Mouse (Mus musculus) testis, adult 2 months (tissue): ENCODE measurements around the gene Mms19. TPM values are rescaled to one million over a fixed set of nuclear protein-coding genes. Genes with fewer than 3 reads are reported as not detected.

Experiments
- H3K27ac ChIP-seq: fragments of 200-500 bp; 2 replicates; pipeline ENCODE4 v1.5.1; 2012; ENCODE audit warnings: low read depth, low read length; ENCODE audit not compliant: control insufficient read depth, insufficient read depth
- H3K27me3 ChIP-seq: fragments of 200-500 bp; 2 replicates; pipeline ENCODE4 v1.6.1; 2012; ENCODE audit warnings: mild to moderate bottlenecking, low read length, moderate library complexity; ENCODE audit not compliant: control insufficient read depth, insufficient read depth
- H3K36me3 ChIP-seq: fragments of 200-500 bp; 2 replicates; pipeline ENCODE4 v1.6.1; 2012; ENCODE audit warnings: mild to moderate bottlenecking, low read length; ENCODE audit not compliant: control insufficient read depth, insufficient read depth
- H3K4me1 ChIP-seq: fragments of 200-500 bp; 2 replicates; pipeline ENCODE4 v1.6.1; 2012; ENCODE audit warnings: low read length; ENCODE audit not compliant: control insufficient read depth, insufficient read depth
- H3K4me3 ChIP-seq: fragments of 200-500 bp; 2 replicates; pipeline ENCODE4 v1.5.1; 2012; ENCODE audit warnings: low read depth, mild to moderate bottlenecking, low read length, moderate library complexity, mixed read lengths; ENCODE audit not compliant: control insufficient read depth
- CTCF ChIP-seq: fragments of 200-500 bp; IDR thresholded peaks from 2 replicates; pipeline ENCODE4 v1.5.1; 2012; ENCODE audit warnings: low read depth, mild to moderate bottlenecking, inconsistent platforms, low read length, moderate library complexity; ENCODE audit not compliant: control insufficient read depth, insufficient read depth, insufficient replicate concordance
- POLR2A ChIP-seq: fragments of 200-500 bp; IDR thresholded peaks from 2 replicates; pipeline ENCODE4 v1.6.1; 2012; ENCODE audit warnings: low read depth, mild to moderate bottlenecking, inconsistent platforms, low read length, moderate library complexity; ENCODE audit not compliant: control insufficient read depth
- polyA plus RNA-seq: library from polyadenylated mRNA; depleted of rRNA; stranded (reverse); fragments of >200 nt; gene quantifications from 2 replicates; pipeline ENCODE4 v1.2.3, GENCODE M21; 2012

Mms19 gene
- polyA plus RNA-seq, 1 experiment, result 46.5 TPM

GRCm38 (mm10) chr19:42016251-42016650 is 35.3 kb upstream of the Mms19 start:
- H3K36me3 ChIP-seq, result no peaks in the 10 kb centered on the region; the same call in 1 of the 2 replicates
- no peak overlapping the region for H3K27ac ChIP-seq
- no peak overlapping the region for H3K4me3 ChIP-seq
- no peaks in the 10 kb centered on the region for H3K27me3 ChIP-seq
- TF ChIP-seq CTCF (no peak), POLR2A (no peak)
- H3K4me1 ChIP-seq, result peaks cover 1% of the 10 kb centered on the region

GRCm38 (mm10) chr19:42015001-42015400 is 34.0 kb upstream of the Mms19 start:
- H3K4me1 ChIP-seq, result no peaks in the 10 kb centered on the region; the same call in 1 of the 2 replicates
- TF ChIP-seq POLR2A (no peak), CTCF (no peak)

GRCm38 (mm10) chr19:42014231-42014825 is 33.4 kb upstream of the Mms19 start:
- Histone ChIP-seq H3K36me3 (no peaks in the 10 kb centered on the region; the same call in 1 of the 2 replicates), H3K27ac (no peak overlapping the region), H3K4me1 (no peaks in the 10 kb centered on the region; the same call in 1 of the 2 replicates), H3K4me3 (no peak overlapping the region), H3K27me3 (no peaks in the 10 kb centered on the region)
- TF ChIP-seq POLR2A (no peak), CTCF (no peak)

More at GRCm38 (mm10) chr19:42015001-42015400, 34.0 kb upstream of the Mms19 start:
- Histone ChIP-seq H3K27ac (no peak overlapping the region), H3K4me3 (no peak overlapping the region), H3K27me3 (no peaks in the 10 kb centered on the region), H3K36me3 (no peaks in the 10 kb centered on the region)

- TF ChIP-seq CTCF (no peak), POLR2A (no peak)
- H3K4me3 ChIP-seq, result no peak overlapping the region
- no peaks in the 10 kb centered on the region; the same call in 1 of the 2 replicates for H3K36me3 ChIP-seq
- no peaks in the 10 kb centered on the region for H3K27me3 ChIP-seq
- peaks cover 2% of the 10 kb centered on the region; the same call in 1 of the 2 replicates for H3K4me1 ChIP-seq
- no peak overlapping the region for H3K27ac ChIP-seq
Observed at GRCm38 (mm10) chr19:42011123-42011522, 30.2 kb upstream of the Mms19 start.

GRCm38 (mm10) chr19:42010436-42010835 is 29.5 kb upstream of the Mms19 start:
- no peaks in the 10 kb centered on the region; the same call in 1 of the 2 replicates for H3K36me3 ChIP-seq
- H3K4me3 ChIP-seq, result no peak overlapping the region
- H3K27me3 ChIP-seq, result no peaks in the 10 kb centered on the region
- TF ChIP-seq POLR2A (no peak), CTCF (no peak)
- H3K27ac ChIP-seq, result no peak overlapping the region
- H3K4me1 ChIP-seq, result peaks cover 2% of the 10 kb centered on the region; the same call in 1 of the 2 replicates

- TF ChIP-seq POLR2A, result no peak
- TF ChIP-seq CTCF, result no peak
- H3K4me3 ChIP-seq, result no peak overlapping the region
- H3K4me1 ChIP-seq, result peaks cover 2% of the 10 kb centered on the region; the same call in 1 of the 2 replicates
- no peak overlapping the region for H3K27ac ChIP-seq
- H3K27me3 ChIP-seq, result no peaks in the 10 kb centered on the region
- no peaks in the 10 kb centered on the region; the same call in 1 of the 2 replicates for H3K36me3 ChIP-seq
Observed at GRCm38 (mm10) chr19:42009067-42009466, 28.1 kb upstream of the Mms19 start.

GRCm38 (mm10) chr19:42008586-42008985 is 27.6 kb upstream of the Mms19 start:
- Histone ChIP-seq H3K4me1 (peaks cover 2% of the 10 kb centered on the region; the same call in 1 of the 2 replicates), H3K27me3 (no peaks in the 10 kb centered on the region), H3K27ac (no peak overlapping the region), H3K4me3 (no peak overlapping the region), H3K36me3 (no peaks in the 10 kb centered on the region; the same call in 1 of the 2 replicates)
- TF ChIP-seq CTCF (no peak), POLR2A (no peak)
